Mouse (Mus musculus): ENCODE results near the gene Pdxdc1. TPM values are rescaled to one million over a fixed set of nuclear protein-coding genes. Genes with fewer than 3 reads are reported as not detected.
A peak's percentile ranks its signal among the peaks of the same experiment; 100 is the strongest.
"Not testable (repeated sequence)": the region's sequence is repeated elsewhere in the genome, so short reads cannot be mapped to it uniquely, and the experiment has no call there.

Gene Pdxdc1
- total RNA-seq, 2 experiments from 2014 or later, result 52.7 to 87.0 TPM

DNA sequence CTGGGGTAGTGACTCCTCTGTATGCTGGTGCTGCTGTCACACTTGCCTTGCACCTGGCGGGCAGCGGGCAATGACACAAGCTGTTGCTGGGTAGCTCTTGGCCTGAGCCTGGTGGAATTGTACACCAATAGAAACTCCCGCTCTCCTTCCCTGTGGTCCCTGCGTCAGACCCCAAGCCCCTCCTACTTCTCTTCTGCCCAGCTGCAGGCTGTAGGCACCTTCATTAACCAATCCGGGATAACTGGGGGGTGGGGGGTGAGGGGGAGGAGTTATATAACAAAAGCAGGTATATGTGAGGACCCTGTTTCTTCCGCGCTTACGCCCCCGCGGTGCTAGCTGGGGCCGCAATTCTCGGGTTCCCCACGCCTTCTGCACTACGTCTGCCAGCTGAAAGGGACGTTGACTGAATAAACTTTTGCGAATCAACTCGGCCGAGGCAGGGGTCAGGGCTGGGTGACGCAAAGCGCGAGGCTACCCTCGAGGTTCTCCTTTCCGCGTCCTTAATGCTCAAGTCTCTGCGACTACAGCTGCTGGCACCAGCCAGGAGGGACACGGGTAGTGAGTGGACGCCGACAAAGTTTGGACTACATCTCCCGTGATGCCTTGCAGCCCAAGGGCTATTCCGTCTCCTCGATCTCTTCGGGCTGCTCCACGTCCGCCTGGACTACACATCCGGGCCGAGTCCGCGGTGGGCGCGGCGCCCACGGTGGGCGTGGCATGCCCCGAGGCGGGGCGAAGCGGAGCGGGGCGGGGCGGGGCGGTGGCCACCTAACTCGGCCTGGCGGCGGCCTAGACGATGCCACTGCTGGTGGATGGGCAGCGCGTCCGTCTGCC is 84.2 kb downstream of the Pdxdc1 start, which contains the start of gene Ntan1:
Ntan1 (plus strand) TSS at position 286 of the 834 bp plus-strand sequence.
- peak; percentile 83 for ATAC-seq (replicated peaks; ENCODE audit: poor library complexity)

DNA sequence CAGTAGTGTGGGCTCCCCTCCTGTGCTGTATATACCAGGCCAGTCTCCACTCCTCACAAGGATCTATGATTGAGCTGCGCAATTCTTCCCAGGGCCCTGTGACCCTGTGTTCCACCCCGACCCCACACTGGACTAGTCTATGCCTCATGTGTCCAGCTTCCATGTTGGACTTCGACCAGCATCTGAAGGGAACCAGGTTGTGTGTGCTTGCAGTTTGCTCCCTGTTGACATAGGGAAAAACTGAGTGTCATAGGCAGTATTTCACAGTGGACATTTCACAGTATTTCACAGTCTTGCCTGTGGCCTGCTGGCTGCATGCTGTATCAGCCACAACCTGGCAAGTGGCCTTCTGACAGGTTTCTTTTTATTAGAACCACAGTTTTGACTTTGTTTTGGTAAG is 89.7 kb downstream of the Pdxdc1 start:
- no peak for ATAC-seq (replicated peaks; ENCODE audit: poor library complexity)

DNA sequence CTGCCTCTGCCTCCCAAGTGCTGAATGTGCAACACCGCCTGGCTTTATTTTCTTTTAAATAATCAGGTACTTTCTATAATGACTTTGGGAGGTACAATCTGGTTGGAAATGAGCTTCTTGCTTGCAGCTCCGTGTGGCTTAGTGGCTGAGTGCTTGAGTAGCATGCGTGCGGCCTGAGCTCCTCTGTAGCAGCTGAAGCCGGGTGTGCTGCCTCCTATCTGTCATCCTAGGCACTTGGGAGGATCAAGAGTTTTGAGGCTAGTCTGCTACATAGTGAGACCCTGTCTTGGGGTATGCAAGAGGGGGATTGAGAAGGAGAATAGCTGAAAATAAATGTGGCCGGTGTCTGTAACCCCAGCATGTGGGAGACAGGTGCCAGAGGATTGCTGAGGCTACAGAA is 90.8 kb downstream of the Pdxdc1 start:
- ATAC-seq (replicated peaks; ENCODE audit: poor library complexity), result no peak

DNA sequence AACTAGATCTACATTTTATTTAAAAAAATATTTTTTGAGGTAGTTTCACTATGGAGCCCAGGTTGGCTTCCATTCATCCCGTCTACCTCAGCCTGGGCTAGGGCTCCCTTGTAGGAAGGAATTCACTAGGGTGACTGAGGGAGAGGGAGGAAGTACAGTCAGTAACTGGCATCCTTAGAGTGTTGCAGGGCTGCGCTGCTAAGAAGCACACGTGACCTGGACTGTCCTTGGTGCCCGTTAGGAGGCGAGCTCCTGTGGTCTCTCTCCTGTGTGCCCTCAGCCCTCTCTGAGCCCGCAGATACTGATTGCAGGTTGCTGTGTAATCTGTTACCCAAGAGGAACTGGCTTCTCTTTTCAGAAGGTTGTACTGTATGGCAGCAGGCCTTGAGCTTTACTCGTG is 94.5 kb downstream of the Pdxdc1 start:
- peak; percentile 29; the same call in 1 of the 2 replicates for ATAC-seq (replicated peaks; ENCODE audit: poor library complexity)

DNA sequence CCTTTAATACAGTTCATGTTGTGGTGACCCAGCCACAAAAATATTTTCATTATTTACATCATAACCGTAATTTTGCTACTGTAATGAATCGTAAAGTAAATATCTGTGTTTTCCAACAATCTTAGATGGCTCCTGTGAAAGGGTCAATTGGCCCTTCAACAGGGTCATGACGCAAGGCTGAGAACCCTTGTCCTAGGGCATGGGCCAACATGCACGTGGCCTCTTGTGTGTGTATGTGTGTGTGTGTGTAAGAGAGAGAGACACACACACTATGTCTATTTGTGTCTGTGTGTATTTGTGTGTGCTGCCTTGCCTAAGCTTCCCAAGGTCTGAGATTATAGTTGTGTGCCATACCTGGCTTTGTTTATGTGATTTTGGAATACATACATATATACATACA is 95.3 kb downstream of the Pdxdc1 start:
- ATAC-seq (replicated peaks; ENCODE audit: poor library complexity), result no peak

DNA sequence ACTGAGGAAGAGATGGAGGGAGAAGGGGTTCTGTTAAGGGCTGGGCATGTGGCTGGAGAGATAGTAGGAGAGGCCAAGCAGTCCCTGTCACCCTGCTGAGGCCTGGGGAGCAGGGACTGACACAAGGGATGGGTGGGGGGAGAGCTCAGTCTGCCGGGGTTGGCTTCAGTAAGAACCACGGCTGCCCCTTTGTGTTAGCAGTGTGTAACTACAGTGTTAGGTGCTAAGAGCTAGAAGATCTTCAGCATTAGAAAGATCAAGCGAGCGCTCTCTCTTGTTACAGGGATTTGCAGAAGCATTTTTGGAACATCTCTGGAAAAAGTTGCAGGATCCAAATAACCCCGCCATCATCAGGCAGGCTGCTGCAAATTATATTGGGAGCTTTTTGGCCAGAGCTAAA is 98.3 kb downstream of the Pdxdc1 start:
- peak; percentile 46; the same call in 1 of the 2 replicates for ATAC-seq (replicated peaks; ENCODE audit: poor library complexity)

DNA sequence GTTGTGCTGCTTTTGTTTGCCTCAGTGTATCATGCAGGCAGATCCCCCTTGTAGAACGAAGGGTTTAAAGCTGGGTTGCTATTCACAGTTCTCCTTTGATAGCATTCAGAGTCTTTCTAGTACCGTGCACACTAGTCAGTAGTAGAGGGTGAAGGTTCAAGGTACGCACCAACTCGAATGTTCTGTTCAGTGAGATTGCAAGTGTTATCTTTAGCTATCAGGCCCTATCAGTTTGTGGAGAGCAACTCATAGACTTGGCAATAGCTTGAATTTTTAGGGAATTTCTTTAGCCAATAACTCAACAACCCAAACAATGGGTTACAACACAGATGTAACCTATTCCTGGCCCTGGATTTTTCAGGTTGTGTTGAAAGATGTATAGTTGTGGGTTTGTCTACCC is 101.7 kb downstream of the Pdxdc1 start:
- ATAC-seq (replicated peaks; ENCODE audit: poor library complexity), result no peak

DNA sequence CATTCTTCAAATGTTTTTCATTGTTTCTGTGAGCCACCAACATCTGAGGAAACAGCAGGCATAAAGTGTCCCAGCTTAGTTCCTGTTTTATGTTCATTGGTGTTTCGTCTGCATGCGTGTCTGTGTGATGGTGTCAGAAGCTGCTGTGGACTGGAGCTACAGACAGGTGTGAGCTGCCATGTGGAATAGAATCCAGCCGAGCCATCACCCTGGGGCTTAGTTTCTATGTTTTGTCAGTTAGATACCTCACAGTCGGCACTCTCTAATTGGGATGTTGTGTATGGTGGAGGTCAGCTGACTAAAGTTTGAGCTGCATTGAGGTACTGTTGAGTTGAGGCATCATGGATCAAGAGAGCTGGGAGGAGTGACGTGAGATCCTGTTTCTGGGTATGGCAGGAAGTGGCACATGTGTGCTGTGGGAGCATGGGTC is 106.2 kb downstream of the Pdxdc1 start:
- peak; percentile 87 for ATAC-seq (replicated peaks; ENCODE audit: poor library complexity)

DNA sequence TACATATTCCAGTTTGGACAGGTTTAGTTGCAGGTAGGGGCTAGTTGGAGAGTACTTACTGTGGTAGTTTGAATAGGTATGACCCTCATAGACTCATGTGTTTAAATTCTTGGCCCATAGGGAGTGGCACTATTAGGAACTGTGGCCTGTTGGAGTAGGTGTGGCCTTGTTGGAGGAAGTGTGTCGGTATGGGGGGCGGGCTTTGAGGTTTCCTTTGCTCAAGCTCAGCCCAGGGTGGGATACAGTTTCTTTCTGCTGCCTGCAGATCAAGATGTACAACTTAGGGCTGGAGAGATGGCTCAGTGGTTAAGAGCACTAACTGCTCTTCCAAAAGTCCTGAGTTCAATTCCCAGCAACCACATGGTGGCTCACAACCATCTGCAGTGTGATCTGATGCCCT is 109.5 kb downstream of the Pdxdc1 start:
- ATAC-seq (replicated peaks; ENCODE audit: poor library complexity), result not testable (repeated sequence)

DNA sequence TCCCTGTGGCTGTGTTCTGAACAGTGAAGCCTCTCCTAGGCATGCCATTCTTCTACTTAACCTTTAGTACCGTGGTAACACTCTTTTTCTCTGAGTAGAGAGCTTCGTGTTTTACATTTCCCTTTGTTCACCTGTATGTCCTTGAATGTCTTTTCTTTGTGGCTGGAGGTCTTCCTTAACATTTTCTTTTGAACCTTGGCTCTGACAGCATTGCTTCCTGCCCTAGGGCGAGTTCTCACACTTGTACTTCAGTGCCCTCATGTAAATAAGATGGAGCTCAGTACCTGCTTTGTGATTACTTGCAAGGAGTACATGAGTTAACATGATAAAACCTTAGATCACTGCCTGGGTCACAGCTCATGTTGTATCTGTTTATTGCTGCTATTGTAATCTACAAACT is 117.0 kb downstream of the Pdxdc1 start:
- ATAC-seq (replicated peaks; ENCODE audit: poor library complexity), result no peak

Other genes starting within 250 kb of the Pdxdc1 start
- gene Parn, start 235.0 kb downstream of the Pdxdc1 start, total RNA-seq (2015), result 18.8 TPM in 2 replicates
- 45.0 and 69.4 TPM in 2 replicates for gene Parn, start 235.0 kb downstream of the Pdxdc1 start, total RNA-seq (2017)
- gene Bfar, start 231.3 kb downstream of the Pdxdc1 start, total RNA-seq (2015), result 48.0 and 53.0 TPM in 2 replicates
- 57.4 and 67.3 TPM in 2 replicates for gene Bfar, start 231.3 kb downstream of the Pdxdc1 start, total RNA-seq (2017)
- gene 3110001I22Rik, start 231.2 kb downstream of the Pdxdc1 start, total RNA-seq (2015), result 12.4 and 15.9 TPM in 2 replicates
- 12.6 and 21.0 TPM in 2 replicates for gene 3110001I22Rik, start 231.2 kb downstream of the Pdxdc1 start, total RNA-seq (2017)
- not detected in 2 replicates for gene Pla2g10, start 172.1 kb downstream of the Pdxdc1 start, total RNA-seq (2015)
- not detected in 2 replicates for gene Pla2g10, start 172.1 kb downstream of the Pdxdc1 start, total RNA-seq (2017)
- gene Rrn3, start 122.4 kb downstream of the Pdxdc1 start, total RNA-seq (2015), result 28.7 and 34.7 TPM in 2 replicates
- gene Rrn3, start 122.4 kb downstream of the Pdxdc1 start, total RNA-seq (2017), result 45.2 and 49.6 TPM in 2 replicates
- 97.9 and 123 TPM in 2 replicates for gene Ntan1, start 84.3 kb downstream of the Pdxdc1 start, total RNA-seq (2015)
- 65.7 and 68.2 TPM in 2 replicates for gene Ntan1, start 84.3 kb downstream of the Pdxdc1 start, total RNA-seq (2017)
- 0.32 and 1.7 TPM in 2 replicates for gene Mpv17l, start within 50 bp of the Pdxdc1 start, total RNA-seq (2015)
- 0.33 and 2.0 TPM in 2 replicates for gene Mpv17l, start within 50 bp of the Pdxdc1 start, total RNA-seq (2017)
- gene 2900011O08Rik, start 83.5 kb upstream of the Pdxdc1 start, total RNA-seq (2015), result 0.12 TPM in 1 of 2 replicates, not detected in the other
- gene 2900011O08Rik, start 83.5 kb upstream of the Pdxdc1 start, total RNA-seq (2017), result 0.12 TPM in 1 of 2 replicates, not detected in the other
- 6.7 and 10.2 TPM in 2 replicates for gene Ifitm7, start 83.8 kb upstream of the Pdxdc1 start, total RNA-seq (2015)
- gene Ifitm7, start 83.8 kb upstream of the Pdxdc1 start, total RNA-seq (2017), result 6.0 and 12.2 TPM in 2 replicates

Measured in megakaryocyte progenitor cell, adult 5-6 weeks (primary cell).